Mouse (Mus musculus): ENCODE measurements around the gene Dixdc1.

Gene Dixdc1

GRCm38 (mm10) chr9:50698418-50699409 is 40.6 kb downstream of the Dixdc1 start:
- DNase-seq, result peak; percentile 57 to 63

GRCm38 (mm10) chr9:50697706-50698041 is 41.6 kb downstream of the Dixdc1 start:
- peak; percentile 87 to 89 for DNase-seq

DNA sequence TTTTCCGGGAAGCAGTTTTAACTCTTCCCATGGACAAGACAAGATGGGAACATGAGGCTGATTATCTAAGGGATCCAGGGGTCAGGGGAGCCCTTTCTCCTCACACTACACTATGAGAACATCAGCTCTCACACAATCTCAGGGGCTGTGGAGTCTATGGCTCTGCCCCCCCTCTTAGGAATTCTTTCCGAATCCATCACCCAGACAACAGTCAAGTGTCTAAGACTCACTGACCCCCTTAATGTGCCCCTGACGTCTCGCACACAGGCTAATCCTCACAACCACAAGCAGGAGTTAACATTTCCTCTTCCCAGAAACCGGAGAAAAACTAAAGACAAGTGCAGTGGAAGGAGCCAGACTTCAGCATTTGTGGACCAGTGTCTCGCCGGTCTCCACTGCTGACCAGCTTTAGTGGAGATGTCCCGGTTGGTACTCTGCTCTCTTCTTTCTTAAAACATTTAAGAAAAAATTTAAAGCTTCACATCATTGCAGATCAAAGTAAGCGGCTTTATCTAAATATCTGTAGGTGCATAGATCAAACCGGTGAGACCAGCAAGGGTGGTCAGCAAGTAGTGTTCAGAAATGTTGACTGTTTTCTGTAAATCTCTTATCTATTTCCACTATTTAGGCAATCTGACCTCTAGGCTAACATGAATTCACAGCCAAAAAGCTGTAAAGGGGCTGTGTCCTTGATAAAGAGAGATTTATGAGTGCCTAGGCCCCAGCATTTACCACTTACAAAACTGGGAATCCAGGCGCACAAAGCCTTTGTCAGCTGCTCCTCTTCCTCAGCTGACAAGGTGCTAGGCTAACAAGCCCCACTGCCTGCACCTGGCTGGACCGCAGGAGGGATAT is 42.2 kb downstream of the Dixdc1 start:
- no peak for DNase-seq

DNA sequence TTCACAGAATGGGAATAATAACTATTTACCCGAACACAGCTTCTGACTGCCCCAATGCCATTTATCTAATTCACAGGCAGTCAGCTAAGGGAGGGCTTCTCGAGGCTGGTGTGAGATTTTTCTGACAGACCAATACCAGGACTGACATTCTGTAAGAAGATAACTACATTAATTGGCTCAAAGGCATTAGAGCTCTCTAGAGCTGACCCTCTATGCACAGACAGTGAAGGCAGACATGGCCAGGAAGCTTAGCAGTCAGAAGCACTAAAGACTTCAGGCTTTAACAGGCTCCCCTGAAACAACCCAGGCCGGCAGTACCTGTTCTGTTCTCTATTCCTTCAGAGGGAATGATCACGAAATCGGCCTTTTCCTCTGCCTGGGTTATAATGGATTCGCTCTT is 44.2 kb downstream of the Dixdc1 start:
- no peak for DNase-seq

- peak; percentile 67 to 76 for DNase-seq
Observed at GRCm38 (mm10) chr9:50693631-50694030, 45.7 kb downstream of the Dixdc1 start.

DNA sequence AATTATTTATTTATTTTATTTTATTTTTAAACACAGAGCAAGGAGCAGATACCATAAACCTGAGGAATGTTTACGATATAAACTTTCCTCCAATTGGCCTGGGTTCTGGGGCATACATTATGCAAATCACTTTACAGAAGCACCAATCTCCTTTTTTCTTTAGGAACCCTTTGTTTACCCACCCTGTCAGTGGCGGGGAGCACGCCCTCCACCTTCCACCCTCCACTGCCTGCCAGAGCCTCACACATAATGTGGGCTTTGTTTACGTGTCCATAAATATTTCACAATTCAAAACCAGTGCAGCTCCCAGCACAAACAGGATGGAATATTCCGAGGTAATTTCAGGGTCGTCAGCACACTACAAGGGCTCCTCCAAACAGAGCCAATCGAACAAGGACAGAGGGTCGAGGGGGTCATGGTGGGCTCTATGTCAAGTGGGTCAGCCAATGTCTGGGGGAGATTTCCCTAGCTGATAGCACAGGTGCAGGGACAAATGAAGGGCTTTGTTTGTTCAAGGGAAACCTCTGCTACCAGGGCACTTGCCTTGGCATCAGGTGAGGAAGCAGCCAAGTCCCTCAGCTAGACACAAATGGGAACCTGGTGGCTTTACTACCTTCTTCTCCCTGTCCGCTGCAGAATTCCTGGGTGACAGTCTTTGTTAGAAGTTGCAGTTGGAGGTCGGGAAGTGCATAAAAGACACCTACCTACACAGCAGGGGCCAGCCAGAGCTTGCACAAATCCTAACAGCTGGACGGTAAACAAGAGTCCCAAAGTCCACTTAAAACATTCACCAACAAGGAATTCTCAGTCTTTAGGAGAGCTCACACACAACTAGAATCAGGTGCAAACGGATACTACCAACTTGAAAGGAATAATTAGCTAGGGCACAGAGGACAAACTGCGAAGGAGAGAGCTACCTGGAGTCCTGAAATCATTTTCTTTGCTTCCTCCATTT is 46.4 kb downstream of the Dixdc1 start:
- DNase-seq, result no peak

DNA sequence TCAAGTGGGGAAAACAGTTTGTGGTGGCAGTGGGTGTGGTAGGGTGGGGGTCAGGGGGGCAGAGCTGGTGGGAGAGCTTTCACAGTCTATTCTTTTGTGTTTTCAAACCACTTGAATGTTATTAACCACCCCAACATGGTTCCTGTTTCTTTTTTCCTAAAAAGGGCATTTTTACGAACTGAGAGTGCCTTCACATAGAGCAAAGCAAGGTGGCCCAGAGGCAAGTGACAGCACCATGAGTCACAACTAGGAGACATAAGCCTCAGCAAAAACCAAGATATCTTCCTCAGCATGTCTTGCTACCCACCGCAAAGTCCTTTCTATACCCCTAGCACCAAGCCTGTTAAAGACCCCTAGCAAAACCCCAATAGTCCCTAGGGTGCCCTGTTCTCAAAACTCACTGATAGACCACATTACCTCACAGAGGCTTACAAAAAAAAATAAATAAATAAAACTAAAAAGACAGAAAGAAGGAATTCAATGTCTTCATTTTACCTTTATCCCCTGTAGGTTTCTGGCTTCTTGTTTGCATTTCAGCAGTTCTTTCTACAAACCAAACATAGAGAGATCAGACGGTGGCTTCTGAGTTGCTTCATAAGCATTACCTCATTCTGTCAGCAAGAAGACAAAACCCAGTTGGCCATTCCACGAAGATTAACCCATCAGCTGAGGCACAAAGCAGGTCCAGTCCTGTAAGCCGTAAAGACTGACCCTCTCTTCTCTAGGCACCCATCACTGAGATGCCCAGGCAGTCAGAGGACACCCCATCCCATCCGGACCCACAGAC is 52.3 kb downstream of the Dixdc1 start:
- DNase-seq, result no peak

GRCm38 (mm10) chr9:50681727-50682126 is 57.6 kb downstream of the Dixdc1 start:
- no peak for DNase-seq

DNA sequence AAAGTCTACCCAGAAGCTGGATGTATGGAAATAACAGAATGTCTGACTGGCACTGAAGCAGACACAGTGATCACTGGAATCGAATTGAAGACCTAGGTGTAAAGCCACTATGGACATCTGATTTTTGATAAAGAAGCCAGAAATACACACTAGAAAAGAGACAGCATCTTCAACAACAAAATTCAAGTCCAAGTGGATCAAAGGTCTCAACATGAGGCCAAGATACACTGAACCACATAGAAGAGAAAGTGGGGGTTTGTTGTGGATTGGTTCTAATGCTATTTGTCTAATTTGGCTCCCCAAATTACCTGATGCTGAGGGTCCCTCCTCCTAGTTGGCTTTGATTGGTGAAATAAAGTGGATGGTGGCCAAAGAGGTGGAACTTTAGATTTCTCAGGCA is 59.9 kb downstream of the Dixdc1 start:
- no peak for DNase-seq

DNA sequence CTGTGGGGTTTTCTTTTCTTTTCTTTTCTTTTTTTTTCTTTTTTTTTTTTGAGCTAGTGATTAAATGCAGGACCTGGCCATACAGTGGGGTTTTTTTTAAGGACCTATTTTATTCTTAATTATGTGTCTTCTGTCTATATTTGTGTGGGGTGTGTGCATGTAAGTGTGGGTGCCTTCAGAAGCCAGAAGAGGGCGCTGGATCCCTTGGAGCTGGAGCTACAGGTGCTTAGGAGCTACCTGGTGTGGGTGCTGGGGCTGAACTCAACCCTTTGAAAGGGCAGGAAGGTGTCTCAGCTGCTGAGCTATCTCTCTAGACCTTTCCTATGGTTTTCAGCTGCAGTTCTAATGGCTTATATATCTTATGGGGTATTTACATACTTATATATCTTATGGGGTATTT is 64.5 kb downstream of the Dixdc1 start:
- no peak for DNase-seq

GRCm38 (mm10) chr9:50670690-50671089 is 68.6 kb downstream of the Dixdc1 start:
- DNase-seq, result peak; percentile 59 to 64

GRCm38 (mm10) chr9:50667579-50668498 is 71.5 kb downstream of the Dixdc1 start:
- DNase-seq, result no peak

- DNase-seq, result no peak
Observed at GRCm38 (mm10) chr9:50666442-50666841, 72.9 kb downstream of the Dixdc1 start.

- DNase-seq, result no peak
Observed at GRCm38 (mm10) chr9:50664826-50665225, 74.5 kb downstream of the Dixdc1 start.

DNA sequence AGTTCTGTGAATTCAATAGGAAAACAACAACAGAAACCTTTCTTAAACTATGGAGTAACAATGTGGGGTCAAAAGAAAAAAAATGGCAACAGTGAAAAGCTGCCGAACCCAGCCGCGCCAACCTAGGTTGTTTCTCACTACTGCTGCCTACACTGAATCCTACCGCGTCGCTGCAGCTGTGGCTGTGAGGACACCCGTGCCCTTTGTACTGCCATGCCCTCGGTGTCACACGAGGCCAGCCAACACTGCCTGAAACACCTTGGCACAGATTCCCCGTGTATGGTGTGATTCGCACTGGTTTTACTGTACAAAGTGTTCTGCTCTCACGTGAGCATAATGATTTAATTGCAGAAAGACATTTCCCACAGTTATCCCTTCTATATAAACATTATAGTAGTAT is 78.9 kb downstream of the Dixdc1 start:
- peak; percentile 16 to 26 for DNase-seq

DNA sequence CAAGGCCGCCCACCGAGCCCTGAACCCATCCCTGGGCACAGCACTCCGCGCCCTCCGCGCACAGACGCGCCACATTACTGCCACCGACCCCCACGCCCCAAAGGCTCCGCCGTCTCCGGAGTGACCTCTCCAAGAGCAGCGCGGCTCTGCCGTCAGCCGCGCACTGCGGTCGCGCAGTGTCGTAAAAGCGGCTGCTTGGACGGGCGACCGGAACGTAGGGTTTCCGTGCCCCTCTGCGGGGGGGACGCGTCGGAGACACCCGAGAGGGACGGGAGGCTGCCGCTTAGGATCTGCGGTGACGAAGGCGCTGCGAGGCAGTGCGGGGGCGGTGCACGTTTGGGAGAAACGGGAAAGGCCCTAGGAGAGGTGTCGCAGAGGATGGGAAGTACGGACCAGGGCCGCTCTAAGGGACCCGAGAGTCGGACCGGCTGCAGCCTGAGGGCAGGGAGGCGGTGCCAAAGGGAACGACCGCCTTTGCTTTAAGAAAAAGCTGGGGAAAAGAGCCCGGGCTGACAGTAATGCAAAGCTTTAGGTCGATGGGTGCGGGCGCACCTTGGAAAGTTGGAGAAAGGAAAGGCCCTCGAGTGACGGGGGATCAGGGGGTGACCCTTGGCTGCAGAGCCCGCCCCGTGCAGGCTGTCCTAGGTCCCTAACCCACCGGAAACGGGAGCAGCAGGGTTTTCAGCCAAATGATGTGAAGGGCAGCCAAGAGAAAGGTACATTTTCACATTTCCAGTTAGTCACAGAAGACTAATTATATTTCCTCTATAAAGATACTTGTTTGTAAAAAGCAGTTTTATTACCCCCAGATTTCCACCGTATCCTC is 79.7 kb downstream of the Dixdc1 start, which contains the start of gene Dlat:
Gene Dlat (minus strand): TSS at position 389 of the 826 bp plus-strand sequence.
- DNase-seq, result peak; percentile 85 to 88

GRCm38 (mm10) chr9:50658941-50659388 is 80.4 kb downstream of the Dixdc1 start:
- peak in 1 of 2 experiments; percentile 5 for DNase-seq

DNA sequence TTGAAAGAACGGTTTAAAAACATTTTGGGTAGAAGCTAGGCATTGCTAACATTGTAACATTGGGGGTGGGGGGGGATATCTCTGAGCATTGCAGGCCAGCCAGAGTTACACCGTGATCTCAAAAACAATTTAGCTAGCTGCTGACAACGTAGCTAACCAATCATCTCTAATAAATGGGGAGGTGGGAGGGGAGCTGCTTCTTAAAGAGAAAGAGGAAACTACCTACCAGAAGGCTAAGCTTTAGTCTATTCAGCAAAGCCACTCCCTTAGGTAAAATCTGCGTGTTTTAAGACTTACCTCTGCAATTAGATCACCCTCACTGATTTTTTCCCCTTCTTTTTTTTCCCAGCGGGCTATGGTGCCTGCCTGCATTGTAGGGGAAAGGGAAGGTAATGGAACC is 80.9 kb downstream of the Dixdc1 start:
- no peak for DNase-seq

- DNase-seq, result no peak
Observed at GRCm38 (mm10) chr9:50650503-50650902, 88.8 kb downstream of the Dixdc1 start.

Measured in lung, adult 18-20 months (tissue).